Comparison of ENCODE assay signal across 9 mouse cellular contexts in the genomic region with DNA sequence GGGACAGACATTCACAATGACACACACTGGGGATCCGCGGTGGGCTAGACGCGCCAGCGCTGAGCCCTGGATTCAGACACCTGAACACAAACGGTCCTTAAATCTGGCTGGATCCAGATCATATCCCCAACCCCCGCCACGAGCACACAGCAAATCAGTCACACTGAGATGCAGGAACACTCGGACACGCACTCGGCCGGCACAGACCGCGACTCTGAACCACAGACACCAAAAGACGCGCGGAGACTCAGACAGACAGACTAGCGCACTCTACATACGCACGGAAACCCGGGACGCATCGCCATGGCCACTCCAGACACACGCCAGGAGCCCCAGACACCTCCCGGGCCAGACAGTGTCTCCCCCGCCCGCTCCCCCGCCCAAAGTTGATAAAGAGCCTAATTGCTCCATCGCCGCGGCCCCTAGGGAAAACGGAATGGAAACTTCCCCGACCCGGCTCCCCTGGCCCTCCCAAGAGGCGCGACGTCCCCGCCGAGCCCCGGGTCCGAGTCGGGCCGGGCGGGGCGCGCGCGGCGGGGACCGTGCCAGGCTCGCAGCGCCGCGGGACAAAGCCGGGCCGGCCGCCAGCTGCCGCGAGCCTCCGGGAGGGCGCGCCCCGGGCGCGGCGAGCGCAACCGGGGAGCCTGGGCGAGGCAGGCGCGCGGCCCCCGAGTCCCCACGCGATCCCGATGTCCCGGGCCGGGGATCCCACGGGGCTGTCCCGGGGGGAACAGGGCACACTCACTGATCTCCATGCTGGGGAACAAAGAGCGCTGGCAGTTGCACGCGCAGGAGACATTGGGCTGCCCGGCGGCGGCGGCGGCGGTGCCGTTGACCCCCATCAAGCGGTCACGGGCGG. TPM values are rescaled to one million over a fixed set of nuclear protein-coding genes. Genes with fewer than 3 reads are reported as not detected.
A peak's percentile ranks its signal among the peaks of the same experiment; 100 is the strongest.
DNase-seq lines count a peak whose midpoint lies in the region; ATAC-seq lines count a peak whose summit lies in the region.
"Had no signal": no experiment of that assay in that cellular context is flagged by ENCODE, and none has a peak within 500 bp of the region (broad histone marks: within the 10 kb centered on the region; RNA-seq: fewer than 3 reads in every experiment).

No protein-coding gene starts in this region.

- H3K27ac ChIP-seq in forebrain, embryonic 10.5 days, result peak overlapping the region; percentile 96
- H3K27ac ChIP-seq in limb, embryonic 11.5 days (replicated peaks; ENCODE audit: low read depth, low read length), result peak overlapping the region; percentile 83
- peak overlapping the region; percentile 79 for H3K27ac ChIP-seq in midbrain, embryonic 15.5 days

- peak overlapping the region; percentile 79 for H3K4me2 ChIP-seq in limb, embryonic 11.5 days (ENCODE audit: low read depth, severe bottlenecking)
- peak overlapping the region; percentile 64 for H3K4me2 ChIP-seq in midbrain, embryonic 15.5 days

- DNase-seq in heart, adult 18-20 months, result peak; percentile 68 to 82
- DNase-seq in heart, postnatal 25 days (ENCODE audit: low spot score), result no peak
- peak; percentile 81 for DNase-seq in adrenal gland, postnatal 14 days
- peak; percentile 63 for DNase-seq in forebrain, embryonic 10.5 days (ENCODE audit: extremely low spot score, low spot score)
- peak; percentile 74 to 83 for DNase-seq in heart, postnatal 36 days
- peak; percentile 69 for DNase-seq in limb, embryonic 11.5 days (ENCODE audit: low spot score)
- DNase-seq in thymus, postnatal 25 days, result peak; percentile 51

- H3K27me3 ChIP-seq in forebrain, embryonic 10.5 days (ENCODE audit: poor library complexity, severe bottlenecking), result peaks cover 77% of the 10 kb centered on the region
- 0 out of 2 replicates have a peak, but pooled peaks cover 5% of the 10 kb centered on the region for H3K27me3 ChIP-seq in limb, embryonic 11.5 days (ENCODE audit: control insufficient read depth, insufficient read depth, low read length)
- H3K27me3 ChIP-seq in midbrain, embryonic 15.5 days (replicated peaks), result no peaks in the 10 kb centered on the region

- H3K36me3 ChIP-seq in forebrain, embryonic 10.5 days (replicated peaks), result no peaks in the 10 kb centered on the region
- H3K36me3 ChIP-seq in limb, embryonic 11.5 days (ENCODE audit: control insufficient read depth, insufficient read depth, low read length), result no peaks in the 10 kb centered on the region
- no peaks in the 10 kb centered on the region for H3K36me3 ChIP-seq in midbrain, embryonic 15.5 days (replicated peaks)

- under 1% methylated on average over 93 of the region's 93 CpGs for WGBS in forebrain, embryonic 10.5 days
- whole genome bisulfite sequencing in limb, embryonic 11.5 days, result 0% methylated on average over 81 of the region's 93 CpGs
- WGBS in midbrain, embryonic 15.5 days, result under 1% methylated on average over 85 of the region's 93 CpGs

- no peaks in the 10 kb centered on the region for H3K9me3 ChIP-seq in forebrain, embryonic 10.5 days
- no peaks in the 10 kb centered on the region for H3K9me3 ChIP-seq in limb, embryonic 11.5 days (ENCODE audit: control insufficient read depth, low read length)
- no peaks in the 10 kb centered on the region for H3K9me3 ChIP-seq in midbrain, embryonic 15.5 days

- no peak for ATAC-seq in limb, embryonic 11.5 days (ENCODE audit: insufficient number of reproducible peaks, low FRiP score, low TSS enrichment, low read depth)
- peak; percentile 27 for ATAC-seq in midbrain, embryonic 15.5 days (replicated peaks)

- peaks cover 61% of the 10 kb centered on the region for H3K4me1 ChIP-seq in forebrain, embryonic 10.5 days
- H3K4me1 ChIP-seq in limb, embryonic 11.5 days (ENCODE audit: control insufficient read depth, insufficient read depth, low read length), result peaks cover 27% of the 10 kb centered on the region
- H3K4me1 ChIP-seq in midbrain, embryonic 15.5 days, result peaks cover 48% of the 10 kb centered on the region

- intact Hi-C loops in heart, postnatal 25 days (cut with DNase I), result loop anchor here (2.0 to 5.0 kb wide), 4 partner anchors 19 to 77 kb away; no protein-coding TSS in a partner anchor
- intact Hi-C loops in heart, postnatal 36 days (cut with DNase I), result loop anchor here (2.0 to 10.0 kb wide), 3 partner anchors 45 to 379 kb away; partner anchors contain the start of gene Rab22a

- H3K9ac ChIP-seq in limb, embryonic 11.5 days (ENCODE audit: low read length), result peak overlapping the region; percentile 99
- peak overlapping the region; percentile 94 for H3K9ac ChIP-seq in midbrain, embryonic 15.5 days

- H3K4me3 ChIP-seq in forebrain, embryonic 10.5 days, result peak overlapping the region; percentile 95
- peak overlapping the region; percentile 83 for H3K4me3 ChIP-seq in limb, embryonic 11.5 days (ENCODE audit: low read depth, low read length)
- peak overlapping the region; percentile 91 for H3K4me3 ChIP-seq in midbrain, embryonic 15.5 days

RNA-seq across cellular contexts. Expression of gene Pmepa1, which starts 0.8 kb away (rescaled TPM):
- total RNA-seq in heart, adult 18-20 months (2021), result 10 to 100 TPM; 25.8 to 28.1 TPM
- total RNA-seq in heart, postnatal 25 days (2021), result 10 to 100 TPM; 28.2 to 31.9 TPM
- 58.4 and 117 TPM in 2 replicates for total RNA-seq in adrenal gland, postnatal 14 days (2021)
- 1.3 and 1.8 TPM in 2 replicates for polyA plus RNA-seq in forebrain, embryonic 10.5 days (2016; fragmentation: Nextera tagmentation; extraction: Ambion mirVana)
- 10 to 100 TPM; 27.1 to 27.4 TPM for total RNA-seq in heart, postnatal 36 days (2021)
- polyA plus RNA-seq in limb, embryonic 11.5 days (2014; fragmentation: Nextera tagmentation; extraction: Ambion mirVana), result 2.5 and 2.6 TPM in 2 replicates
- 4.1 and 4.6 TPM in 2 replicates for polyA plus RNA-seq in midbrain, embryonic 15.5 days (2015; fragmentation: Nextera tagmentation; extraction: Ambion mirVana)
- total RNA-seq: MEL had no signal

RNA-seq across cellular contexts. Expression of gene Zbp1, which starts 56.8 kb away (rescaled TPM):
- 1 to 10 TPM in 1 of 2 experiments, under 1 TPM in 1; 0.90 to 1.3 TPM for total RNA-seq in heart, adult 18-20 months (2021)
- total RNA-seq in heart, postnatal 25 days (2021), result 1 to 10 TPM in 1 of 2 experiments, under 1 TPM in 1; 0.26 to 1.5 TPM
- total RNA-seq in adrenal gland, postnatal 14 days (2021), result 2.6 and 4.3 TPM in 2 replicates
- not detected in 2 replicates for polyA plus RNA-seq in forebrain, embryonic 10.5 days (2016; fragmentation: Nextera tagmentation; extraction: Ambion mirVana)
- 1 to 10 TPM in 1 of 2 experiments, under 1 TPM in 1; 0.44 to 1.8 TPM for total RNA-seq in heart, postnatal 36 days (2021)
- polyA plus RNA-seq in limb, embryonic 11.5 days (2014; fragmentation: Nextera tagmentation; extraction: Ambion mirVana), result not detected in 2 replicates
- polyA plus RNA-seq in midbrain, embryonic 15.5 days (2015; fragmentation: Nextera tagmentation; extraction: Ambion mirVana), result 0.22 and 1.1 TPM in 2 replicates
- total RNA-seq: MEL had no signal
